Mouse (Mus musculus) midbrain, embryonic 13.5 days (tissue): ENCODE measurements at regions not wholly inside any gene's neighbourhood (a gene's known extent, or its start where the extent isn't known, plus 50 kb on each side); places are given as distances from the start of the nearest gene placed in this dataset.
A peak's percentile ranks its signal among the peaks of the same experiment; 100 is the strongest.

Source experiments
- ATAC-seq: fragments of 200-750 bp; cut with Nextera tagmentation; 2 replicates; pipeline ENCODE4 v1.8.0; 2017; ENCODE audit warnings: mild to moderate bottlenecking, moderate TSS enrichment, moderate library complexity
- H3K27ac ChIP-seq: fragments of 300-500 bp; sonication (generic); 2 replicates; pipeline ENCODE4 v1.5.1; 2015; ENCODE audit warnings: inconsistent platforms, mild to moderate bottlenecking, moderate library complexity
- H3K27me3 ChIP-seq: fragments of 300-500 bp; sonication (generic); 2 replicates; pipeline ENCODE4 v1.6.1; 2015; ENCODE audit warnings: mild to moderate bottlenecking, inconsistent platforms
- H3K36me3 ChIP-seq: fragments of 300-500 bp; sonication (generic); 2 replicates; pipeline ENCODE4 v1.6.1; 2015; ENCODE audit warnings: mild to moderate bottlenecking, inconsistent platforms
- H3K4me1 ChIP-seq: fragments of 300-500 bp; sonication (generic); replicated peaks from 2 replicates; pipeline ENCODE4 v1.6.1; 2015; ENCODE audit warnings: inconsistent platforms
- H3K4me2 ChIP-seq: fragments of 300-500 bp; sonication (generic); replicated peaks from 2 replicates; pipeline ENCODE4 v1.6.1; 2015; ENCODE audit warnings: moderate library complexity, mild to moderate bottlenecking, inconsistent platforms
- H3K4me3 ChIP-seq: fragments of 300-500 bp; sonication (generic); replicated peaks from 2 replicates; pipeline ENCODE4 v1.5.1; 2015; ENCODE audit warnings: mild to moderate bottlenecking, inconsistent platforms
- H3K9ac ChIP-seq: fragments of 300-500 bp; sonication (generic); replicated peaks from 2 replicates; pipeline ENCODE4 v1.6.1; 2015; ENCODE audit warnings: mild to moderate bottlenecking, inconsistent platforms
- H3K9me3 ChIP-seq: fragments of 300-500 bp; sonication (generic); 2 replicates; pipeline ENCODE4 v1.6.1; 2016; ENCODE audit warnings: mild to moderate bottlenecking, inconsistent platforms
- WGBS: fragments of 180-500 bp; shearing (Covaris S2); methylation state at CpG from one replicate; pipeline ENCODE4 v1.1.7; 2015; 5-methylcytosine and 5-hydroxymethylcytosine counted together

DNA sequence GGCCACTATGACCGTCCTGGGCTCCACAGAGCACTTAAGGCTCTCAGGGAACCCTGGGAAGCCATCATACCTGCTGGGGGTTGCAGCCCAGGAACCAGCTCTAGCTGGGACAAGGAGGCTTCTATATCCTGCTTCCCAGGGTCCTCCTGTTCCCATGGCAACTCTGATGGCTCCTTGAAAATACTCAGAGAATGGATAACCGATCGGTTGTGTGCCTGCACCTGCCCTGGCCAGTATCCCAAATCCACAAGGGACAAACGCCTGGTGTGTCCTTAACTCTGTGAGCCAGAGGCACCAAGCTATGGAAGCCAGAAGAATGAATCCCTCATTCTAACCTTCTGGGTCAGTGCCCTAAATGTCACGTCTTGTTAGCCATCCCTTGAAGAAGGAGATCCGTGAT, 469.6 kb upstream of the Gulo start:
- WGBS: 26% methylated on average over 6 of the region's 6 CpGs
- Histone ChIP-seq H3K4me3 (no peak overlapping the region), H3K4me2 (no peak overlapping the region), H3K4me1 (peaks cover 14% of the 10 kb centered on the region), H3K9ac (no peak overlapping the region), H3K27me3 (no peaks in the 10 kb centered on the region), H3K36me3 (no peaks in the 10 kb centered on the region), H3K27ac (0 out of 2 replicates have a peak overlapping the region, but pooled peaks have one; percentile 30), H3K9me3 (peaks cover 6% of the 10 kb centered on the region; the same call in 1 of the 2 replicates)
- ATAC-seq: peak; percentile 72; the same call in 1 of the 2 replicates

DNA sequence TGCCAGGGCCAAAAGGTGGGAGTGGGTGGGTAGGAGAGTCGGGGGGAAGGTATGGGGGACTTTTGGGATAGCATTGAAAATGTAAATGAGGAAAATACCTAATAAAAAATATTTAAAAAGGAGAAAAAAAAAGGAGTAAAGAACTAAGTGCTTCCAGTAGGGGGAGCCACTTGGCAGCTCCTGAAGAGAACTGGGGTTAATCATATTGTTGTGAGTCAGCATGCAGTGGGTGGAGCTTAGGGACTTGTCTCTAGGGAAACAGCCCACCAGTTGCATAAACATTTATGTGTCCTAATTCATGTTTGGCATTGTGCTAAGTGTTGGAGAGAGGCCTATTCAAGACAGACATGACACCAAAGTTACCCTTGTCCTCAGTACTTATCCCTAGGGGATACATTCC, 466.0 kb upstream of the Gulo start:
- no peaks in the 10 kb centered on the region for H3K36me3 ChIP-seq
- WGBS: 62% methylated on average over 1 of the region's 1 CpGs
- no peak for ATAC-seq
- no peak overlapping the region for H3K4me3 ChIP-seq
- no peak overlapping the region for H3K9ac ChIP-seq
- H3K27me3 ChIP-seq: no peaks in the 10 kb centered on the region
- peaks cover 25% of the 10 kb centered on the region for H3K4me1 ChIP-seq
- H3K9me3 ChIP-seq: peaks cover 4% of the 10 kb centered on the region; the same call in 1 of the 2 replicates
- no peak overlapping the region for H3K27ac ChIP-seq
- H3K4me2 ChIP-seq: no peak overlapping the region

GRCm38 (mm10) chr14:66473251-66473550, 464.2 kb upstream of the Gulo start:
- no peaks in the 10 kb centered on the region for H3K27me3 ChIP-seq
- H3K4me3 ChIP-seq: no peak overlapping the region
- peaks cover 12% of the 10 kb centered on the region for H3K4me1 ChIP-seq
- no peaks in the 10 kb centered on the region for H3K36me3 ChIP-seq
- no peak overlapping the region for H3K9ac ChIP-seq
- peak overlapping the region; percentile 36 for H3K27ac ChIP-seq
- 28% methylated on average over 1 of the region's 1 CpGs for WGBS
- H3K4me2 ChIP-seq: no peak overlapping the region
- no peak for ATAC-seq
- peaks cover 6% of the 10 kb centered on the region; the same call in 1 of the 2 replicates for H3K9me3 ChIP-seq

DNA sequence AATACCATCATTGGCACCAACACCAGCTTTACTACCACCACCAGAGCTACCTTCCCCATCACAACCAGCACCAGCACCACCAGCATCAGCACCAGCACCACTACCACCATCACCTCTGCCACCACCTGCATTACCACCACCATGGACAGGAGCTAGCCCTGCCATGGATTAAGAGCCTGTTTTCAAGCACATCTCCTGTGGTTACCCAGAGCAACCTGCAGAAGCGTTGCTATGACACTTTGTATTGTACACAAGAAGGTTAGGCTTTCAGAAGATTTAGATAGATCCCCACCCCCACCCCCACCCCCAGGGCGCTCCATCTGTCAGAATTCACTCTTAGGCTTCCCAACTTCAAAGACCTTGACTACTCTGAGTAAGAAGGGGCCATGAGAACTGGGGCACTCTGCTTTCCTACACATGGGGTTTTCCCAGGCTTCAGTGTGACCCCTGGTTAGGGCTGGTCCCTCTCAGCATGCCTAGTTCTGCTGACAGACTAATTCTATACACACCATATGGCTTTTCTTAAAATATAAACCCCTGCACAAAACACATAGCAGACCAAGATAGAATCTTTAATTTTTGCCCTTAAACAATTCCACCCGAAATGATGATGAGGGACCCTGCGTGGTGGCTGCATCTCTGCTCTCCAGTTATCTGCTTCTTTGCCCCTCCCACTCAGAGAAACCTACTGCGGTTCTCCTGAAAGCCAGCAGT, 463.7 kb upstream of the Gulo start:
- Histone ChIP-seq H3K9me3 (peaks cover 6% of the 10 kb centered on the region; the same call in 1 of the 2 replicates), H3K4me1 (peaks cover 11% of the 10 kb centered on the region), H3K4me2 (no peak overlapping the region), H3K4me3 (no peak overlapping the region), H3K27me3 (no peaks in the 10 kb centered on the region), H3K27ac (peak overlapping the region; percentile 36), H3K36me3 (no peaks in the 10 kb centered on the region), H3K9ac (no peak overlapping the region)
- peak; percentile 68 for ATAC-seq
- whole genome bisulfite sequencing: 29% methylated on average over 5 of the region's 5 CpGs

GRCm38 (mm10) chr14:66462081-66462480, 453.1 kb upstream of the Gulo start:
- H3K4me1 ChIP-seq: peaks cover 9% of the 10 kb centered on the region
- H3K36me3 ChIP-seq: no peaks in the 10 kb centered on the region
- H3K27me3 ChIP-seq: no peaks in the 10 kb centered on the region
- H3K4me2 ChIP-seq: no peak overlapping the region
- no peak overlapping the region for H3K9ac ChIP-seq
- 71% methylated on average over 5 of the region's 5 CpGs for WGBS
- H3K27ac ChIP-seq: no peak overlapping the region
- no peak for ATAC-seq
- no peak overlapping the region for H3K4me3 ChIP-seq
- H3K9me3 ChIP-seq: 0 out of 2 replicates have a peak, but pooled peaks cover 3% of the 10 kb centered on the region

DNA sequence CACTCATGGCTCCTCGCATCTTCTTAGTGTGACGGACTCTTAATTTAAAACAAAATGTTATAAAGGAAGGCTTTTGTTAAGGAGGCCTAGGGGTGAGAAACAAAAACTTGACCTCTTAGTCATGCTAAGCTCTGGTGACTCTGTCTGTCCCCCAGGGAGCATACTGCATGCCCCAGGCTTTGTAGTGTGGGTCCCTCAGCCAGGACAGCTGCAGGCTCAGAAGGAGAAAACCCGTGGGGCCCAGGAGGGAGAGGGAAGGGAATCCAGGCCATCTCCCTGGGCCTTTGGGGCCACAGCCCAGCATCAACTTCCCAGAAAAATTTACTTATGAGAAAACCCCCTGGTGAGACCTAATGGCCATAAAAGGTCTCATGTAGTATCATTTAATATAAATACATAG, 451.8 kb upstream of the Gulo start:
- Histone ChIP-seq H3K4me3 (no peak overlapping the region), H3K9ac (no peak overlapping the region), H3K4me1 (peaks cover 9% of the 10 kb centered on the region), H3K36me3 (no peaks in the 10 kb centered on the region), H3K27ac (no peak overlapping the region), H3K4me2 (no peak overlapping the region), H3K27me3 (no peaks in the 10 kb centered on the region), H3K9me3 (0 out of 2 replicates have a peak, but pooled peaks cover 3% of the 10 kb centered on the region)
- 18% methylated on average over 3 of the region's 3 CpGs for WGBS
- no peak for ATAC-seq

DNA sequence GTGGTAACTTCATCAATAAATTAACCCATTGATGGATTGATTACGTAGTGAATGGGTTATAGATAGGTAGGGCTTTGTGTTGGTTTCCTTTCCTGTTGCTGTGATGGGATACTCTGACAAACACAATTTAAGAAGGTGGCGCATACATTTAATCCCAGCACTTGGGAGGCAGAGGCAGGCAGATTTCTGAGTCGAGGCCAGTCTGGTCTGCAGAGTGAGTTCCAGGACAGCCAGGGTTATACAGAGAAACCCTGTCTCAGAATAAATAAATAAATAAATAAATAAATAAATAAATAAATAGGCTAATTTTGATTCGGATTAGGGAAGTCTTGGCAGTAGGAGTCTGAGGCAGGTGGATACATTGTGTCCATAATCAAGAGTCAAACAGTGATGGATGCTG, 449.7 kb upstream of the Gulo start:
- Histone ChIP-seq H3K27ac (no peak overlapping the region), H3K4me2 (no peak overlapping the region), H3K4me3 (no peak overlapping the region), H3K27me3 (no peaks in the 10 kb centered on the region), H3K9me3 (0 out of 2 replicates have a peak, but pooled peaks cover 3% of the 10 kb centered on the region), H3K36me3 (no peaks in the 10 kb centered on the region), H3K9ac (no peak overlapping the region), H3K4me1 (peaks cover 9% of the 10 kb centered on the region)
- ATAC-seq: no peak
- 97% methylated on average over 4 of the region's 4 CpGs for WGBS

DNA sequence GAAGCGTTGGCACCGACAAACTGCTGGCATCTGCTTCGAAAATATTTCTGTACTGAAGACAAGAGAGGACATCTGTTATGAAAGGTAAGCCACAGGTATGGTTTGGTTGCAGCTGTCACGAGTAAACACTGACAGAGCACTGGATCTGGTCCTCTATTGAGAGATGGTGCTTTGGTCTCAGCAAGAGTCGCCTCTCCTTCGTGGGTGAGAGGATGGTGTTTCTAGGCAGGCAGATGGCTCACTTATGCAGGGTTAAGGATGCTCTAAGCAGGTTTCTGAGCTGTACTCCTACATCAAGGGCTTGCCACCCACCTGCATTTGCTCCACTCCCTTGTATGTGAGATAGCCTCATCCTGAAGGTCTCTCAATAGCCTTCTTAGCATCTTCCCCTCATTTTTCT, 448.3 kb upstream of the Gulo start:
- peaks cover 9% of the 10 kb centered on the region for H3K4me1 ChIP-seq
- no peak overlapping the region for H3K4me2 ChIP-seq
- peaks cover 2% of the 10 kb centered on the region; the same call in 1 of the 2 replicates for H3K9me3 ChIP-seq
- no peak overlapping the region for H3K4me3 ChIP-seq
- ATAC-seq: no peak
- H3K36me3 ChIP-seq: no peaks in the 10 kb centered on the region
- no peak overlapping the region for H3K9ac ChIP-seq
- no peaks in the 10 kb centered on the region for H3K27me3 ChIP-seq
- WGBS: 86% methylated on average over 6 of the region's 6 CpGs
- H3K27ac ChIP-seq: no peak overlapping the region

- Histone ChIP-seq H3K27me3 (no peaks in the 10 kb centered on the region), H3K27ac (no peak overlapping the region), H3K36me3 (no peaks in the 10 kb centered on the region), H3K9me3 (no peaks in the 10 kb centered on the region; the same call in 1 of the 2 replicates), H3K4me2 (no peak overlapping the region), H3K4me1 (0 out of 2 replicates have a peak, but pooled peaks cover 5% of the 10 kb centered on the region), H3K9ac (no peak overlapping the region), H3K4me3 (no peak overlapping the region)
- no peak for ATAC-seq
- 88% methylated on average over 3 of the region's 3 CpGs for WGBS
Observed at GRCm38 (mm10) chr14:66452828-66453227, 443.8 kb upstream of the Gulo start.

- no peak overlapping the region for H3K27ac ChIP-seq
- H3K4me1 ChIP-seq: 0 out of 2 replicates have a peak, but pooled peaks cover 5% of the 10 kb centered on the region
- no peak overlapping the region for H3K9ac ChIP-seq
- no peaks in the 10 kb centered on the region; the same call in 1 of the 2 replicates for H3K9me3 ChIP-seq
- H3K4me3 ChIP-seq: no peak overlapping the region
- H3K36me3 ChIP-seq: no peaks in the 10 kb centered on the region
- ATAC-seq: no peak
- H3K27me3 ChIP-seq: no peaks in the 10 kb centered on the region
- WGBS: 51% methylated on average over 10 of the region's 10 CpGs
- H3K4me2 ChIP-seq: 0 out of 2 replicates have a peak overlapping the region, but pooled peaks have one; percentile 5
Observed at GRCm38 (mm10) chr14:66450351-66450750, 441.3 kb upstream of the Gulo start.

DNA sequence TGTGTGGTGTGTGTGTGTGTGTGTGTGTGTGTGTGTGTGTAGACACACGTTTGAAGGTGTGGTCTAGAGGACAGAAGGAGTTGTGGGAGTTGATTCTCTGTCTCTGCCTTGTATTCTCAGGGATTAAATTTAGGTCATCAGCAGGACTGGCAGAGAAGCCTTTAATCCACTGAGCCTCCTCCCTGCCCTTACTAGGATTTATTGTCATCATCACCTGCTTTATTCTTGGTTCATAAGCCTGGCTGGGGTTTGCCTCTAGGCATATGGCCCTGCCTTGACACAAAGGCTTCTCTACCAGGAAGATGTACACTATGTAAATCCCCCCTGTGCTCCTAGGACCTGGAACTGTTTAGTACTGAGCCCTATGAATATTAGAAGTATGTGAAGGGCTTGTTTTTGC, 433.6 kb upstream of the Gulo start:
- H3K9ac ChIP-seq: no peak overlapping the region
- WGBS: 50% methylated on average over 1 of the region's 1 CpGs
- H3K27me3 ChIP-seq: no peaks in the 10 kb centered on the region

DNA sequence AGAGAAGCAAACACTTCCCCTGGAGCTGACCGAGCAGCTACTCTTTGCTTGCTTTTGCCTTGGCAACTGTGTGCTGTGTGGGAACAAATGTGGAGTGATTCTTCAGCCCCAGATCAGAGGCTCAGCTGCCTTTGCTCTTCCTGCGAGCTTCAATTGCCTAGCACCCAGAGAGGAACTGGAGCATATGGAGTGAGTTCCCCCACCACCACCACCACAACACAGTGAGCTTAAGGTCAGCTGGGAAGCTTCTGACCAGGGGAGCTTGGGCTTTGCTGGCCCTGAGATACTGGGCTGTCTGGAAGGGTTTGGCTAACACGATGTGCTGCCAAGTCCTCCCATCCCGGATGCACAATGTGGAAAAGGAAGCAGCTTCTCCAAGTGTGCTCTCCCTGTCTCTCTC, 432.8 kb upstream of the Gulo start:
- H3K4me2 ChIP-seq: no peak overlapping the region
- H3K36me3 ChIP-seq: no peaks in the 10 kb centered on the region
- no peaks in the 10 kb centered on the region for H3K9me3 ChIP-seq
- no peaks in the 10 kb centered on the region for H3K4me1 ChIP-seq
- WGBS: 63% methylated on average over 4 of the region's 4 CpGs
- H3K4me3 ChIP-seq: no peak overlapping the region
- H3K27me3 ChIP-seq: no peaks in the 10 kb centered on the region
- H3K9ac ChIP-seq: 0 out of 2 replicates have a peak overlapping the region, but pooled peaks have one; percentile 23
- no peak for ATAC-seq
- H3K27ac ChIP-seq: no peak overlapping the region

More for the DNA sequence above, 433.6 kb upstream of the Gulo start:
- Histone ChIP-seq H3K4me1 (no peaks in the 10 kb centered on the region), H3K9me3 (no peaks in the 10 kb centered on the region), H3K4me3 (no peak overlapping the region), H3K36me3 (no peaks in the 10 kb centered on the region), H3K27ac (no peak overlapping the region), H3K4me2 (no peak overlapping the region)
- no peak for ATAC-seq
